Mouse (Mus musculus): ENCODE data around the gene Tmed8.

DNA sequence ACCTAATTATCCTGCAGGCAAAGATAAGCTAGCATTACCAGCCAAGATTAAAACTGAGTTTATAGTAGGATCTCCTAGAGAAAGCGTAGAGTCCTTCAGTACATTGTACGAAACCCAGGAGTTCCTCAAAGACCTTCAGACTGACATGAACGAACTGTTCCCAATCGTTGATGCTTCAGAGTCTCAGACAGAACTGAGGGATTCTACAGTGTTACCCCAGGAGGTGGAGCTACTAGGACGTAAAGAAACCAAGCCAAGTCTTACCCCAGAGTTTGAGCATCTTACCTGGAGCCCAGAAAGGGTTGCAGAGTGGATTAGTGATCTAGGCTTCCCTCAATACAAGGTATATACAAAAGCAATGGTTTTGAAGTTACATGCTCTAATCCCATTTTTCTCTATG lies 1.4 kb upstream of the Tmed8 start:
- TF ChIP-seq POLR2A (IDR thresholded peaks at IDR 0.05; ENCODE audit: insufficient read depth, low read length) (no peak), CTCF (IDR thresholded peaks at IDR 0.05; ENCODE audit: low read depth, low read length) (no peak)

Measured in ES-Bruce4 (cell line).